Mouse (Mus musculus) lung, embryonic 15.5 days (tissue): ENCODE measurements around the gene Paf1. TPM values are rescaled to one million over a fixed set of nuclear protein-coding genes. Genes with fewer than 3 reads are reported as not detected.

Experiments
- ATAC-seq: fragments of 200-750 bp; cut with Nextera tagmentation; 2 replicates; pipeline ENCODE4 v1.8.0; 2017; ENCODE audit warnings: moderate number of reproducible peaks, borderline replicate concordance; ENCODE audit not compliant: low FRiP score, low TSS enrichment; ENCODE audit errors: extremely low read depth
- H3K27ac ChIP-seq: fragments of 300-500 bp; sonication (generic); 2 replicates; pipeline ENCODE4 v1.5.1; 2015; ENCODE audit warnings: moderate library complexity, mild to moderate bottlenecking, inconsistent platforms
- H3K27me3 ChIP-seq: fragments of 300-500 bp; sonication (generic); 2 replicates; pipeline ENCODE4 v1.6.1; 2015; ENCODE audit warnings: inconsistent platforms
- H3K36me3 ChIP-seq: fragments of 300-500 bp; sonication (generic); 2 replicates; pipeline ENCODE4 v1.6.1; 2015; ENCODE audit warnings: inconsistent platforms
- H3K4me1 ChIP-seq: fragments of 300-500 bp; sonication (generic); 2 replicates; pipeline ENCODE4 v1.6.1; 2015; ENCODE audit warnings: inconsistent platforms
- H3K4me2 ChIP-seq: fragments of 300-500 bp; sonication (generic); 2 replicates; pipeline ENCODE4 v1.6.1; 2015; ENCODE audit warnings: inconsistent platforms, mild to moderate bottlenecking, moderate library complexity
- H3K4me3 ChIP-seq: fragments of 300-500 bp; sonication (generic); 2 replicates; pipeline ENCODE4 v1.5.1; 2015; ENCODE audit warnings: mild to moderate bottlenecking, inconsistent platforms
- H3K9ac ChIP-seq: fragments of 300-500 bp; sonication (generic); 2 replicates; pipeline ENCODE4 v1.6.1; 2015; ENCODE audit warnings: inconsistent platforms
- H3K9me3 ChIP-seq: fragments of 300-500 bp; sonication (generic); 2 replicates; pipeline ENCODE4 v1.6.1; 2016; ENCODE audit warnings: inconsistent platforms
- WGBS: fragments of 180-500 bp; shearing (Covaris S2); methylation state at CpG from one replicate; pipeline ENCODE4 v1.1.7; 2015; 5-methylcytosine and 5-hydroxymethylcytosine counted together
- polyA plus RNA-seq: library from polyadenylated mRNA; unstranded; fragments of >200 nt; fragmentation: Nextera tagmentation; extraction: Ambion mirVana; gene quantifications from 2 replicates; pipeline ENCODE4 v1.2.1, GENCODE M21; 2015

The Paf1 gene
- 80.7 and 88.2 TPM in 2 replicates for polyA plus RNA-seq

DNA sequence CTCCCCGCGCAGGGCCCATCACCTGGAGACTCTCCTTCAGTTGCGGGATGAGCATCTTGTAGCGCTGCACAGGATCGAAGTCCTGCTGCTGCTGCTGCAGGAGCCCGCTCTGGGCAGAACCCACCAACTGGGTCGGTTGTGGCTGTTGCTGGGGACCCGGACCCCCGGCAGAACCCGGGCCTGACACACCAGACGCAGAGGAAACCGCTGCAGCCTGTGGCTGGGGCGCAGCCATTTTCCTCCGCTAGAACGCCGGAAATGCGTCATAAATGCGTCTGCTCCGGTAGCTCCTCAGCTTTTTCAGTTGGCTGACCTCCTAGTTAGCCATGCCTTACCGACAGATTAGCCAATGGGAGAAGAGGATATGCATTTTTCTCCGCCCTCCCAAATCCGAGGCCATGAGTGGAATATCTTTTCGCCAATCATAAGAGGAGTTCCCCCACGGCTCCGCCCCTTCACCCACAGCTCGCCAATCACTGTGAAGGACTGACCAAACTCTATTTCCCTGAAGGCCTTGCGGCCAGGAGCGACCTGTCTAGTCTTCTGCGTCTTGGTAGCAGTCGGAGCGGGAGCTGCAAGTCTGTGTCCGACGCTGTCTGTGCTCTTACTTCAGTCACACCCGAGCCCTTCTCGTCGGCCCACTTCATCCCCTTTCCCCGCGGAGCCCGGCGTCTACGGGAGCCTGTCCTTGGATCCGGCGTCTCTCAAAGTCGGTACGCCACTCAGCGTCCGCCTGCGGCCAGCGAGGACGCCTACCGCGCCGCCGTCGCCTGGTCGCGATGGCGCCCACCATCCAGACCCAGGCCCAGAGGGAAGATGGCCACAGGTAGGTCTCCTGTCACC, at the start of gene Paf1, which contains the start of gene Med29:
Gene Paf1, plus strand, starts transcription at position 523 of the 843 bp plus-strand sequence.
Gene Med29, minus strand, starts transcription at position 280 of the 843 bp plus-strand sequence.
- no peaks in the 10 kb centered on the region for H3K27me3 ChIP-seq
- 0% methylated on average over 58 of the region's 58 CpGs for WGBS
- H3K36me3 ChIP-seq = peaks cover 59% of the 10 kb centered on the region
- H3K4me2 ChIP-seq = peak within 1 kb of the TSS; percentile 93
- H3K9me3 ChIP-seq = no peaks in the 10 kb centered on the region
- H3K4me3 ChIP-seq = peak within 1 kb of the TSS; percentile 91
- H3K27ac ChIP-seq = peak within 1 kb of the TSS; percentile 79
- peak; percentile 96 for ATAC-seq
- peak within 1 kb of the TSS; percentile 91 for H3K9ac ChIP-seq
- H3K4me1 ChIP-seq = peaks cover 16% of the 10 kb centered on the region

DNA sequence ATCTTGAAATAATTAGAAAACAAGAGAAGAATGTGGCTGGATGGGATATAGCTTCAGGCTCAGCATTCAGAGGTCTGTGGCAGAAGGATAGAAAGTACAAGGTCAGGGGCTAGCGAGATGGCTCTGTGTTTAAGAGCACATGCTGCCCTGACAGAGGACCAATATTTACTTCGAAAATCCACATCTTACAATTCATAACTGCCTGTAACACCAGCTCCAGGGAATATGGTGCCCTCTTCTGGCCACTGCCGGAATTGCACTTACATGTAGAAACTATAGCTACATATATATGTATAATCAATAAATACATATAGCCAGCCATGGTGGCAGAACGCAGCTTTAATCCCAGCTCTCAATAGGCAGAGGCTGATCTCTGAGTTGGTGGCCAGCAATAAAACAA, 48.1 kb upstream of the Paf1 start:
- H3K27ac ChIP-seq = no peak overlapping the region
- H3K4me1 ChIP-seq = peaks cover 6% of the 10 kb centered on the region
- H3K27me3 ChIP-seq = no peaks in the 10 kb centered on the region
- H3K9ac ChIP-seq = no peak overlapping the region
- no peaks in the 10 kb centered on the region for H3K9me3 ChIP-seq
- WGBS = 4% methylated on average over 4 of the region's 4 CpGs
- H3K36me3 ChIP-seq = no peaks in the 10 kb centered on the region
- no peak for ATAC-seq
- no peak overlapping the region for H3K4me3 ChIP-seq
- H3K4me2 ChIP-seq = no peak overlapping the region

DNA sequence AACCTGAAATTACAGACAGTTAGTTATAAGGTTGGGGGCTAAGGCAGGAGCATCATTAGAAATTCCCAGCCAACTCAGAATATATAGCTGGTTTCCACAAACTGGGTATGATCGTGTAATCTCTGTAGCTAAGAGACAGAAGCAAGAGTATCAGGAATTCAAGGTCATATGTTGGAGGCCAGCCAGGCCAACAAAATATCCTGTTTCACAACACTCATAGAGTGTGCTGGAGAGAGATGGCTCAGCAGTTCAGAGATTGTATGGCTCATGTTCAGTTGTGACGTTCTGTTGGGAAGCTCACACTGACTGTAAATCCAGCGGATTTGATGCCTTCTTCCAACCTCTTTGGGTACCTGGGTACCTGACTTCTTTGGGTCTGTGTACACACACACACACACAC, 45.0 kb upstream of the Paf1 start:
- Histone ChIP-seq H3K4me1 (peaks cover 20% of the 10 kb centered on the region), H3K4me2 (no peak overlapping the region), H3K27me3 (no peaks in the 10 kb centered on the region), H3K36me3 (peaks cover 10% of the 10 kb centered on the region), H3K9ac (no peak overlapping the region), H3K9me3 (no peaks in the 10 kb centered on the region), H3K4me3 (no peak overlapping the region), H3K27ac (no peak overlapping the region)
- ATAC-seq = no peak
- WGBS = 59% methylated on average over 3 of the region's 3 CpGs

DNA sequence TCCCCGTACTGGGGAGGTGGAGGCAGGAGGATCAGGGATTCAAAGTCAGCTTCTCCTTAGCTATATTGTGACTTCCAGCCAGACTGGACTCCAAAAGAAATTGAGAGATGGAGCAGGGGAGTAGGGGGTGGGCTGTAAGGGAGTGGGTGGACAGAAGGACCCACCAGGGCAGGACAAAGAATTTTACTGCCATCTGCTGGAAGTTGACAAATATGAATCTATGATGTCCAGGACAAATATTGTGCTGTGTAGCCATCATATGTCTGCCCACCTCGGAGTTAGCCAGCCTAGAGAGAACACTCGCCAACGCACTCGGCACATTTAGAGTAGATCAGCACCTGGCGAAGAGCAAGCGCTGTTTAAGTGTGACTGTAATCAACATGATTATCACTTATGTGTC, 44.1 kb upstream of the Paf1 start:
- H3K4me1 ChIP-seq = peaks cover 20% of the 10 kb centered on the region
- no peaks in the 10 kb centered on the region for H3K9me3 ChIP-seq
- H3K4me2 ChIP-seq = no peak overlapping the region
- H3K9ac ChIP-seq = no peak overlapping the region
- WGBS = 79% methylated on average over 7 of the region's 7 CpGs
- H3K36me3 ChIP-seq = peaks cover 18% of the 10 kb centered on the region
- H3K4me3 ChIP-seq = no peak overlapping the region
- no peak overlapping the region for H3K27ac ChIP-seq
- no peak for ATAC-seq
- no peaks in the 10 kb centered on the region for H3K27me3 ChIP-seq

DNA sequence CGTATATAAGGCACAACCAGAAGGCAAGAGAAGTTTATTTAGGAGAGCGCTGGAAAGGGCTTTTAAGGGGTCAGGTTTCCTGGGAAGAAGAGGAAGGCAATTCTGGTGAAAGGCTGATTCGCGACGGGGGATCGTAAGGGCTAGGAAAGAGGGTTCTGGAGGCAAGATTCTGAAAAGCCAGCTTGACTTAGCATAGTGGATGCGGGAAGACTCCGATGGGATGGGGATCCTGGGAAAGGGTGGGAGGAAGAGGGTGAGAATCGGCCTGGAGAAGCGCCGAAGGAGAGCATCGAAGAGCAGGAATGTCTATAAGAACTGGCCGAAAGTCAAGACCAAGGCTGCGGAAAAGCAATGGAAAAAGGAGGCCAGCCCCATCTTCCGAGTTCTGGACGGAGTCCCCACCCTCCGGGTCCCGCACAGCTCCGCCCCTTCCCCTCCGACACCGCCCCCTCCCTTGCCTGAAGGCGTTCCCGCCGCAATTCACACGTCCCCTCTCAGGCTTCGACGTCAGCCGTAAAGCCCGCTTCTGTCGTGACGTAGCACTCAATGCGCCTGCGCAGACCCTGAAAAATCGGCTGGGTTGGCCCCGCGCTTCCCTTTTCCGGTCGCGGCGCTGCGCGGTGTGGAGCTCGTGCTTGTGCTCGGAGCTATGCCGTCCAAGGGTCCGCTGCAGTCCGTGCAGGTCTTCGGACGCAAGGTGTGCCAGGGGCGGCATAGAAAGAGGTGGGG, 42.4 kb upstream of the Paf1 start, which contains the start of gene Rps16:
Gene Rps16, plus strand, starts transcription at position 498 of the 729 bp plus-strand sequence.
- Histone ChIP-seq H3K4me1 (peaks cover 20% of the 10 kb centered on the region), H3K36me3 (peaks cover 33% of the 10 kb centered on the region), H3K27me3 (no peaks in the 10 kb centered on the region), H3K9me3 (no peaks in the 10 kb centered on the region), H3K27ac (peak within 1 kb of the TSS; percentile 86), H3K4me2 (peak within 1 kb of the TSS; percentile 70), H3K4me3 (peak within 1 kb of the TSS; percentile 79), H3K9ac (peak within 1 kb of the TSS; percentile 95)
- WGBS = under 1% methylated on average over 49 of the region's 50 CpGs
- ATAC-seq = peak; percentile 96

DNA sequence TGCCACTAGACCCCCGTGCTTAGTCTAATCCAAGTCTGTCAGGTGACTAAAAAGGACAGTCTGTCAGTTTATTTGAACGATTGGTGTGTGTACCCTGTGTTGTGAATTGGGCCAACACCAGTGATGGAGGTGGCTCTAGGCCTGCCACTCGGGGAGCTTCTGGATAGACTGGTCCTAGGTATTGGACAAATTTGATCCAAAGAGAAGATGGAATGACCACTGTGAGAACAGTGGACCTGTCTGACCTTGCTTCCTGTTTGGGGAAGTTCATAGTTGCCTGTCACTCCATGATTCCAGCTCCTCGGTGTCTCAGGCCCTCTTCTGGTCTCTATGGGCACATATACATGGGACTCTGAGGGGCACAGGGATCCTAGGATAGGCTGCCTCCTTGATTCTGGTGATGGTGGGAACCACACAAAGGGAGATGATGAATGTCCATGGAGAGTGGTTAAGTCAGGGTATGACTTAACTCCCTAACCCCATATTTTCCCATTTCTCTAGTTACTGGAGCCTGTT, 41.0 kb upstream of the Paf1 start:
- Histone ChIP-seq H3K9ac (peak overlapping the region; percentile 95), H3K4me2 (peak overlapping the region; percentile 70), H3K27me3 (no peaks in the 10 kb centered on the region), H3K4me3 (peak overlapping the region; percentile 79), H3K36me3 (peaks cover 33% of the 10 kb centered on the region), H3K4me1 (peaks cover 23% of the 10 kb centered on the region), H3K27ac (no peak overlapping the region), H3K9me3 (no peaks in the 10 kb centered on the region)
- no peak for ATAC-seq
- 27% methylated on average over 4 of the region's 4 CpGs for WGBS

DNA sequence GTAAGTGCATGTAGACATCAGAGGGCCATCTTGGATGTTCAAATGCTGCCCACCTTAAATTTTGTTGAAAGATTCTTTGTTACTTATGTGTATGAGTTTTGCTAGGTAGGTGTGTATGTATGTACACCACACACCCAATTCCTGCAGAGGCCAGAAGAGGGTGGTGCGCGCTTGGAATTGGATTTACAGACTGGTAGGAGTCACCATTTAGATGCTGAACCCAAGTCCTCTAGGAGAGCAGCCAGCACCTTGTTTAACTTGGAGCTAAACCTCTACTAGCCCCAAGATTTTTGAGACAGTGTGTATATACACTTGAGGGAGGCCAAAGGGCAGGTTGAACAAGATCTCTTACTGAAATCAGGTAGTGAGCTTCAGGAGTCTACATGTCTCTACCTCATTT, 39.5 kb upstream of the Paf1 start:
- no peak overlapping the region for H3K27ac ChIP-seq
- no peak for ATAC-seq

DNA sequence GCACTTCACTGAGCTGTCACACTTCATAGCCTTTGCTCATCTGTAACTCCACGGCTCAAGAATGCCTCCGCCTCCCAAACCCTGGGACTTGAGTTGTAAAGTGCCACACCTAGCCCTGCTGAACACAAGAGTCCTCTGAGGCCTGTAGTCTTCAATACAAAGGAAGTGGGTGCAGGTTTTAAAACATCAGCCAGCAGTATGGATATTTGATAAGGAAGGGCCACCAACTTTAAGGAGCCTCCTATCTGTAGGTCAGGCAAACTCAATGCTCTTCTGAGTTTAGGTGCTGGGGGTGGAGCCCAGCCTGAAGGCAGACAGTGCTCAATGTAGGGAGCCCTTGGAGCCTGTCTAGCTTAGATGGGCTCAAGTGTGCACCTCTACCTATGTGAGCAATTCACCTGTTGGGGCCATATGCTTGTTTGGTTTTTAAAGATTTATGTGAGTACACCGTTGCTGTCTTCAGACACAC, 38.6 kb upstream of the Paf1 start:
- peaks cover 35% of the 10 kb centered on the region for H3K36me3 ChIP-seq
- H3K27me3 ChIP-seq = no peaks in the 10 kb centered on the region
- ATAC-seq = no peak
- no peak overlapping the region for H3K4me2 ChIP-seq
- H3K4me1 ChIP-seq = peaks cover 45% of the 10 kb centered on the region
- no peak overlapping the region for H3K4me3 ChIP-seq
- 84% methylated on average over 3 of the region's 3 CpGs for WGBS
- no peak overlapping the region for H3K27ac ChIP-seq
- no peaks in the 10 kb centered on the region for H3K9me3 ChIP-seq
- H3K9ac ChIP-seq = no peak overlapping the region

More for the DNA sequence above, 39.5 kb upstream of the Paf1 start:
- no peaks in the 10 kb centered on the region for H3K9me3 ChIP-seq
- 89% methylated on average over 2 of the region's 2 CpGs for WGBS
- H3K4me2 ChIP-seq = no peak overlapping the region
- peaks cover 33% of the 10 kb centered on the region for H3K36me3 ChIP-seq
- peaks cover 37% of the 10 kb centered on the region for H3K4me1 ChIP-seq
- H3K27me3 ChIP-seq = no peaks in the 10 kb centered on the region
- H3K4me3 ChIP-seq = no peak overlapping the region
- no peak overlapping the region for H3K9ac ChIP-seq

DNA sequence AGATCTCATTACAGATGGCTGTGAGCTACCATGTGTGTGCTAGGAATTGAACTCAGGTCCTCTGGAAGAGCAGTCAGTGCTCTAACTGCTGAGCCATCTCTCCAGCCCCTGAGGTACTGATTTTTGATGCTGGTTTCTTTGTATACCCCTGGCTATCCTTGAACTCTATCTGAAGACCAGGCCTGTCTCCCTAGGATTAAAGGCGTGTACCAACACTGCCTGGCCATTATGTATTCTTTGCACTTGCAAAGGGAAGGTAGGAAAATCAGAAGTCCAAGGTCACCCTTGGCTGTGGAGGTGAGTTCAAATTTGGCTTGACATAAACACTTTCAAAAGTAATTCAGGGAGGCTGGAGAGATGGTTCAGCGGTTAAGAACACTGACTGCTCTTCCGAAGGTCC, 38.2 kb upstream of the Paf1 start:
- 86% methylated on average over 3 of the region's 3 CpGs for WGBS
- no peaks in the 10 kb centered on the region for H3K9me3 ChIP-seq
- H3K4me3 ChIP-seq = no peak overlapping the region
- H3K27me3 ChIP-seq = no peaks in the 10 kb centered on the region
- H3K4me2 ChIP-seq = no peak overlapping the region
- ATAC-seq = no peak
- peaks cover 38% of the 10 kb centered on the region for H3K36me3 ChIP-seq
- no peak overlapping the region for H3K9ac ChIP-seq
- peaks cover 41% of the 10 kb centered on the region for H3K4me1 ChIP-seq
- H3K27ac ChIP-seq = no peak overlapping the region

DNA sequence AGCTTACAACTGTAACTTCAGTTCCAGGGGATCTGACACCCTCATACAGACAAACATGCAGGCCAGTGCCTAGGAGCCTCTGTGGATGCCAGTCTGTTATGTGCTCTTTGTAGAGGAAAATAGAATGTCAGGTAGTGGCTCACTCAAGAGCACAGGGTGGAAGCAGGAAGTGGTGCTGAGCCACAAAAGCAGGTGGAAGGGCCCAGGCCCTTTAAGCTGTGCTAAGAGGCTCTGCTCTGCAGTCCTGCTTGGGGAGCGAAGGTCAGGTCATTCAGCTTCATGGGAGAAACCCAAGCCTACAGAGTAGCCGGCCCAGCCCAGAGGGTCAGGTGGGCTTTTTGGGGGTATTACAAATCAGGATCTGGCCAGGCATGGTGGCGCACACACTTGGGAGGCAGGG, 37.5 kb upstream of the Paf1 start:
- no peak overlapping the region for H3K4me2 ChIP-seq
- H3K36me3 ChIP-seq = peaks cover 44% of the 10 kb centered on the region
- H3K4me3 ChIP-seq = no peak overlapping the region
- whole genome bisulfite sequencing = 76% methylated on average over 3 of the region's 3 CpGs
- no peak for ATAC-seq
- H3K9ac ChIP-seq = no peak overlapping the region
- peaks cover 35% of the 10 kb centered on the region for H3K4me1 ChIP-seq
- H3K27me3 ChIP-seq = no peaks in the 10 kb centered on the region
- no peaks in the 10 kb centered on the region for H3K9me3 ChIP-seq
- H3K27ac ChIP-seq = no peak overlapping the region

DNA sequence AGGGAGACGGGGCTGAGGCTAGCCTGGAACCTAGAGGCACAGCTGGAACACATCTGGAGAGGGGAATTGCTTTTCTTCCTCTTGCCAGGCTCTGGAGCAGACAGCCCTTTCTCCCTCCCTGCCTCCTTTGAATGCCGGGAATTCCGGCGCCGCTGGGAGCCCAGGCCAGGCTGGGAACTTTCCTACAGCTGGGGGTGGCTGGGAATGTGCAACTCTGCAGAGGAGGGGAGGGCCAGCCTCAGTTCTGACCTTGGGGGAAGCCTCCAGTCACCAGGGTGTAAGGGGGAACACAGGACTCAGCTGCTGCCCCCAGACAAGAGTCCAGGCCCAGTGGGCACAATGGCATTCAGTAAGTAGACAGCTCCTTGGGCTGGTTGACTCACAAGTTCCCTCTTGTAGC, 35.8 kb upstream of the Paf1 start:
- H3K9ac ChIP-seq = no peak overlapping the region; the same call in 1 of the 2 replicates
- H3K9me3 ChIP-seq = no peaks in the 10 kb centered on the region
- 9% methylated on average over 5 of the region's 5 CpGs for WGBS
- peak; percentile 66 for ATAC-seq
- H3K4me1 ChIP-seq = peaks cover 29% of the 10 kb centered on the region
- H3K4me3 ChIP-seq = no peak overlapping the region
- no peaks in the 10 kb centered on the region for H3K27me3 ChIP-seq
- H3K36me3 ChIP-seq = peaks cover 59% of the 10 kb centered on the region
- peak overlapping the region; percentile 85 for H3K27ac ChIP-seq
- no peak overlapping the region for H3K4me2 ChIP-seq
